Mouse (Mus musculus): Measurements from ENCODE around the gene Pakap. TPM values are rescaled to one million over a fixed set of nuclear protein-coding genes. Genes with fewer than 3 reads are reported as not detected.
A peak's percentile ranks its signal among the peaks of the same experiment; 100 is the strongest.

The Pakap gene
- polyA plus RNA-seq, 1 experiment from 2014 or later: 21.4 TPM

GRCm38 (mm10) chr4:57626921-57627320 lies 58.9 kb downstream of the Pakap start:
- Histone ChIP-seq H3K4me2 (no peak overlapping the region), H3K4me3 (ENCODE audit: low read depth, low read length) (no peak overlapping the region), H3K4me1 (ENCODE audit: control insufficient read depth, insufficient read depth, low read length) (no peaks in the 10 kb centered on the region), H3K36me3 (ENCODE audit: control insufficient read depth, insufficient read depth, low read length) (no peaks in the 10 kb centered on the region), H3K27me3 (ENCODE audit: control insufficient read depth, insufficient read depth, low read length) (no peaks in the 10 kb centered on the region), H3K9me3 (ENCODE audit: control insufficient read depth, low read length) (no peaks in the 10 kb centered on the region), H3K9ac (ENCODE audit: low read length) (no peak overlapping the region), H3K27ac (ENCODE audit: low read depth, low read length) (no peak overlapping the region)
- 88% methylated on average over 5 of the region's 5 CpGs for WGBS
- DNase-seq (ENCODE audit: low spot score, missing footprints) (peak; percentile 82), ATAC-seq (ENCODE audit: low FRiP score) (no peak)

- Histone ChIP-seq H3K4me3 (ENCODE audit: low read depth, low read length) (no peak overlapping the region), H3K4me2 (no peak overlapping the region), H3K9ac (ENCODE audit: low read length) (no peak overlapping the region), H3K27me3 (ENCODE audit: control insufficient read depth, insufficient read depth, low read length) (no peaks in the 10 kb centered on the region), H3K27ac (ENCODE audit: low read depth, low read length) (no peak overlapping the region), H3K9me3 (ENCODE audit: control insufficient read depth, low read length) (no peaks in the 10 kb centered on the region), H3K4me1 (ENCODE audit: control insufficient read depth, insufficient read depth, low read length) (no peaks in the 10 kb centered on the region), H3K36me3 (ENCODE audit: control insufficient read depth, insufficient read depth, low read length) (no peaks in the 10 kb centered on the region)
- no peak for ATAC-seq (ENCODE audit: low FRiP score)
- 89% methylated on average over 5 of the region's 5 CpGs for WGBS
- no peak for DNase-seq (ENCODE audit: low spot score, missing footprints)
Observed at GRCm38 (mm10) chr4:57632386-57632785, 64.4 kb downstream of the Pakap start.

- no peak overlapping the region for H3K27ac ChIP-seq (ENCODE audit: low read depth, low read length)
- no peaks in the 10 kb centered on the region for H3K4me1 ChIP-seq (ENCODE audit: control insufficient read depth, insufficient read depth, low read length)
- H3K4me3 ChIP-seq (ENCODE audit: low read depth, low read length): no peak overlapping the region
- no peak overlapping the region for H3K4me2 ChIP-seq
- 95% methylated on average over 7 of the region's 7 CpGs for WGBS
- DNase-seq (ENCODE audit: low spot score, missing footprints) (no peak), ATAC-seq (ENCODE audit: low FRiP score) (no peak)
- H3K36me3 ChIP-seq (ENCODE audit: control insufficient read depth, insufficient read depth, low read length): no peaks in the 10 kb centered on the region
- no peaks in the 10 kb centered on the region for H3K27me3 ChIP-seq (ENCODE audit: control insufficient read depth, insufficient read depth, low read length)
- no peak overlapping the region for H3K9ac ChIP-seq (ENCODE audit: low read length)
- H3K9me3 ChIP-seq (ENCODE audit: control insufficient read depth, low read length): no peaks in the 10 kb centered on the region
Observed at GRCm38 (mm10) chr4:57633052-57633451, 65.1 kb downstream of the Pakap start.

- no peak overlapping the region for H3K27ac ChIP-seq (ENCODE audit: low read depth, low read length)
- H3K4me1 ChIP-seq (ENCODE audit: control insufficient read depth, insufficient read depth, low read length): no peaks in the 10 kb centered on the region
- H3K9ac ChIP-seq (ENCODE audit: low read length): no peak overlapping the region
- no peaks in the 10 kb centered on the region for H3K9me3 ChIP-seq (ENCODE audit: control insufficient read depth, low read length)
- DNase-seq (ENCODE audit: low spot score, missing footprints): no peak
- no peaks in the 10 kb centered on the region for H3K27me3 ChIP-seq (ENCODE audit: control insufficient read depth, insufficient read depth, low read length)
- no peak overlapping the region for H3K4me3 ChIP-seq (ENCODE audit: low read depth, low read length)
- no peaks in the 10 kb centered on the region for H3K36me3 ChIP-seq (ENCODE audit: control insufficient read depth, insufficient read depth, low read length)
- no peak overlapping the region for H3K4me2 ChIP-seq
- ATAC-seq (ENCODE audit: low FRiP score): no peak
- WGBS: 61% methylated on average over 1 of the region's 1 CpGs
Observed at GRCm38 (mm10) chr4:57634956-57635355, 67.0 kb downstream of the Pakap start.

GRCm38 (mm10) chr4:57636782-57637482 lies 69.0 kb downstream of the Pakap start:
- no peak overlapping the region for H3K4me2 ChIP-seq

GRCm38 (mm10) chr4:57637636-57638386 lies 69.8 kb downstream of the Pakap start:
- no peaks in the 10 kb centered on the region for H3K36me3 ChIP-seq (ENCODE audit: control insufficient read depth, insufficient read depth, low read length)

More at GRCm38 (mm10) chr4:57636782-57637482, 69.0 kb downstream of the Pakap start:
- WGBS: 82% methylated on average over 9 of the region's 9 CpGs
- no peaks in the 10 kb centered on the region for H3K4me1 ChIP-seq (ENCODE audit: control insufficient read depth, insufficient read depth, low read length)
- H3K9me3 ChIP-seq (ENCODE audit: control insufficient read depth, low read length): no peaks in the 10 kb centered on the region
- no peak for ATAC-seq (ENCODE audit: low FRiP score)
- H3K27ac ChIP-seq (ENCODE audit: low read depth, low read length): no peak overlapping the region
- no peak overlapping the region for H3K4me3 ChIP-seq (ENCODE audit: low read depth, low read length)
- no peak for DNase-seq (ENCODE audit: low spot score, missing footprints)
- no peaks in the 10 kb centered on the region for H3K27me3 ChIP-seq (ENCODE audit: control insufficient read depth, insufficient read depth, low read length)
- H3K36me3 ChIP-seq (ENCODE audit: control insufficient read depth, insufficient read depth, low read length): no peaks in the 10 kb centered on the region
- H3K9ac ChIP-seq (ENCODE audit: low read length): no peak overlapping the region

GRCm38 (mm10) chr4:57638941-57639340 lies 71.0 kb downstream of the Pakap start:
- H3K4me3 ChIP-seq (ENCODE audit: low read depth, low read length): no peak overlapping the region
- H3K27ac ChIP-seq (ENCODE audit: low read depth, low read length): no peak overlapping the region
- H3K27me3 ChIP-seq (ENCODE audit: control insufficient read depth, insufficient read depth, low read length): no peaks in the 10 kb centered on the region
- no peak overlapping the region for H3K9ac ChIP-seq (ENCODE audit: low read length)
- no peaks in the 10 kb centered on the region for H3K9me3 ChIP-seq (ENCODE audit: control insufficient read depth, low read length)
- WGBS: 79% methylated on average over 9 of the region's 9 CpGs
- no peaks in the 10 kb centered on the region for H3K4me1 ChIP-seq (ENCODE audit: control insufficient read depth, insufficient read depth, low read length)
- H3K4me2 ChIP-seq: no peak overlapping the region
- H3K36me3 ChIP-seq (ENCODE audit: control insufficient read depth, insufficient read depth, low read length): no peaks in the 10 kb centered on the region
- no peak for DNase-seq (ENCODE audit: low spot score, missing footprints)
- ATAC-seq (ENCODE audit: low FRiP score): no peak

More at GRCm38 (mm10) chr4:57637636-57638386, 69.8 kb downstream of the Pakap start:
- DNase-seq (ENCODE audit: low spot score, missing footprints): no peak
- Histone ChIP-seq H3K4me2 (peak overlapping the region; percentile 27; the same call in 1 of the 2 replicates), H3K4me1 (ENCODE audit: control insufficient read depth, insufficient read depth, low read length) (no peaks in the 10 kb centered on the region), H3K27me3 (ENCODE audit: control insufficient read depth, insufficient read depth, low read length) (no peaks in the 10 kb centered on the region), H3K9me3 (ENCODE audit: control insufficient read depth, low read length) (no peaks in the 10 kb centered on the region), H3K9ac (ENCODE audit: low read length) (no peak overlapping the region), H3K27ac (ENCODE audit: low read depth, low read length) (no peak overlapping the region), H3K4me3 (ENCODE audit: low read depth, low read length) (0 out of 2 replicates have a peak overlapping the region, but pooled peaks have one; percentile 5)
- 56% methylated on average over 24 of the region's 24 CpGs for WGBS
- no peak for ATAC-seq (ENCODE audit: low FRiP score)

- H3K4me2 ChIP-seq: no peak overlapping the region
- H3K36me3 ChIP-seq (ENCODE audit: control insufficient read depth, insufficient read depth, low read length): no peaks in the 10 kb centered on the region
- H3K9me3 ChIP-seq (ENCODE audit: control insufficient read depth, low read length): no peaks in the 10 kb centered on the region
- no peak overlapping the region for H3K4me3 ChIP-seq (ENCODE audit: low read depth, low read length)
- H3K27me3 ChIP-seq (ENCODE audit: control insufficient read depth, insufficient read depth, low read length): no peaks in the 10 kb centered on the region
- DNase-seq (ENCODE audit: low spot score, missing footprints) (no peak), ATAC-seq (ENCODE audit: low FRiP score) (no peak)
- no peak overlapping the region for H3K27ac ChIP-seq (ENCODE audit: low read depth, low read length)
- H3K4me1 ChIP-seq (ENCODE audit: control insufficient read depth, insufficient read depth, low read length): no peaks in the 10 kb centered on the region
- 41% methylated on average over 7 of the region's 7 CpGs for WGBS
- H3K9ac ChIP-seq (ENCODE audit: low read length): no peak overlapping the region
Observed at GRCm38 (mm10) chr4:57640222-57640621, 72.2 kb downstream of the Pakap start.

GRCm38 (mm10) chr4:57640971-57641370 lies 73.0 kb downstream of the Pakap start:
- DNase-seq (ENCODE audit: low spot score, missing footprints): peak; percentile 81
- Histone ChIP-seq H3K4me2 (no peak overlapping the region), H3K4me3 (ENCODE audit: low read depth, low read length) (no peak overlapping the region), H3K9ac (ENCODE audit: low read length) (no peak overlapping the region), H3K9me3 (ENCODE audit: control insufficient read depth, low read length) (no peaks in the 10 kb centered on the region), H3K27me3 (ENCODE audit: control insufficient read depth, insufficient read depth, low read length) (no peaks in the 10 kb centered on the region), H3K4me1 (ENCODE audit: control insufficient read depth, insufficient read depth, low read length) (no peaks in the 10 kb centered on the region), H3K27ac (ENCODE audit: low read depth, low read length) (no peak overlapping the region), H3K36me3 (ENCODE audit: control insufficient read depth, insufficient read depth, low read length) (no peaks in the 10 kb centered on the region)
- WGBS: 91% methylated on average over 3 of the region's 3 CpGs
- no peak for ATAC-seq (ENCODE audit: low FRiP score)

Measured in midbrain, embryonic 11.5 days (tissue).